Mouse (Mus musculus) megakaryocyte, embryonic 14.5 days (primary cell): Measurements from ENCODE around the gene Polk. TPM values are rescaled to one million over a fixed set of nuclear protein-coding genes. Genes with fewer than 3 reads are reported as not detected.

ENCODE experiments used
- H3K27me3 ChIP-seq: replicated peaks from 2 replicates; pipeline ENCODE3; 2012; ENCODE audit warnings: inconsistent platforms
- H3K36me3 ChIP-seq: replicated peaks from 2 replicates; pipeline ENCODE3; 2012; ENCODE audit warnings: low read length, inconsistent platforms, mixed read lengths
- H3K4me1 ChIP-seq: 2 replicates; pipeline ENCODE4 v1.6.1; 2012; ENCODE audit warnings: inconsistent platforms
- H3K4me3 ChIP-seq: replicated peaks from 2 replicates; pipeline ENCODE3; 2012; ENCODE audit warnings: moderate library complexity, mild to moderate bottlenecking, inconsistent platforms
- H3K9me3 ChIP-seq: 2 replicates; pipeline ENCODE4 v1.6.1; 2012; ENCODE audit warnings: inconsistent platforms
- FLI1 ChIP-seq: IDR thresholded peaks from 2 replicates; pipeline ENCODE4 v1.6.1; 2012; ENCODE audit warnings: low read length, inconsistent platforms, mixed read lengths
- GATA1 ChIP-seq: IDR thresholded peaks from 3 replicates; pipeline ENCODE4 v1.6.1; 2012; ENCODE audit warnings: mixed read lengths, low read length, inconsistent platforms, borderline replicate concordance
- polyA plus RNA-seq: library from polyadenylated mRNA; stranded (reverse); fragments of >175 nt; gene quantifications from 2 replicates; pipeline ENCODE4 v1.2.3, GENCODE M21; 2012; ENCODE audit warnings: low replicate concordance; ENCODE audit not compliant: insufficient read depth

The Polk gene
- polyA plus RNA-seq, 1 experiment: 0.57 TPM

- Histone ChIP-seq H3K4me3 (peak overlapping the region; percentile 65), H3K9me3 (no peaks in the 10 kb centered on the region), H3K27me3 (no peaks in the 10 kb centered on the region), H3K36me3 (peaks cover 76% of the 10 kb centered on the region), H3K4me1 (peaks cover 84% of the 10 kb centered on the region)
- TF ChIP-seq GATA1 (no peak), FLI1 (no peak)
Measured at GRCm38 (mm10) chr13:96511893-96512292, 30.5 kb downstream of the Polk start.

- Histone ChIP-seq H3K4me1 (peaks cover 84% of the 10 kb centered on the region), H3K27me3 (no peaks in the 10 kb centered on the region), H3K9me3 (no peaks in the 10 kb centered on the region), H3K36me3 (peaks cover 75% of the 10 kb centered on the region), H3K4me3 (peak overlapping the region; percentile 87)
- TF ChIP-seq GATA1: no peak
- TF ChIP-seq FLI1: no peak
Measured at GRCm38 (mm10) chr13:96511262-96511661, 31.1 kb downstream of the Polk start.

GRCm38 (mm10) chr13:96510635-96511034, 31.7 kb downstream of the Polk start:
- H3K4me3 ChIP-seq: peak overlapping the region; percentile 87
- peaks cover 84% of the 10 kb centered on the region for H3K4me1 ChIP-seq
- peaks cover 76% of the 10 kb centered on the region for H3K36me3 ChIP-seq

GRCm38 (mm10) chr13:96507541-96507940, 34.8 kb downstream of the Polk start:
- H3K36me3 ChIP-seq: peaks cover 67% of the 10 kb centered on the region
- no peak overlapping the region for H3K4me3 ChIP-seq
- H3K4me1 ChIP-seq: peaks cover 65% of the 10 kb centered on the region
- TF ChIP-seq GATA1 (no peak), FLI1 (no peak)
- no peaks in the 10 kb centered on the region for H3K27me3 ChIP-seq
- no peaks in the 10 kb centered on the region for H3K9me3 ChIP-seq

More at GRCm38 (mm10) chr13:96510635-96511034, 31.7 kb downstream of the Polk start:
- H3K27me3 ChIP-seq: no peaks in the 10 kb centered on the region
- no peaks in the 10 kb centered on the region for H3K9me3 ChIP-seq
- no peak for TF ChIP-seq FLI1

- Histone ChIP-seq H3K36me3 (peaks cover 72% of the 10 kb centered on the region), H3K4me3 (peak overlapping the region; percentile 20), H3K4me1 (peaks cover 55% of the 10 kb centered on the region), H3K27me3 (no peaks in the 10 kb centered on the region), H3K9me3 (no peaks in the 10 kb centered on the region)
- TF ChIP-seq GATA1: no peak
- TF ChIP-seq FLI1: no peak
Measured at GRCm38 (mm10) chr13:96506313-96506712, 36.1 kb downstream of the Polk start.

- no peaks in the 10 kb centered on the region for H3K27me3 ChIP-seq
- no peak overlapping the region for H3K4me3 ChIP-seq
- H3K36me3 ChIP-seq: peaks cover 78% of the 10 kb centered on the region
- no peaks in the 10 kb centered on the region for H3K9me3 ChIP-seq
- TF ChIP-seq GATA1 (no peak), FLI1 (no peak)
- H3K4me1 ChIP-seq: peaks cover 48% of the 10 kb centered on the region
Measured at GRCm38 (mm10) chr13:96505661-96506060, 36.7 kb downstream of the Polk start.

GRCm38 (mm10) chr13:96499891-96500290, 42.5 kb downstream of the Polk start:
- Histone ChIP-seq H3K36me3 (peaks cover 81% of the 10 kb centered on the region), H3K9me3 (no peaks in the 10 kb centered on the region), H3K27me3 (no peaks in the 10 kb centered on the region), H3K4me3 (no peak overlapping the region), H3K4me1 (peaks cover 5% of the 10 kb centered on the region; the same call in 1 of the 2 replicates)
- TF ChIP-seq GATA1: no peak
- no peak for TF ChIP-seq FLI1

GRCm38 (mm10) chr13:96496630-96497029, 45.7 kb downstream of the Polk start:
- H3K4me3 ChIP-seq: no peak overlapping the region
- no peaks in the 10 kb centered on the region for H3K27me3 ChIP-seq
- H3K9me3 ChIP-seq: no peaks in the 10 kb centered on the region
- H3K36me3 ChIP-seq: peaks cover 81% of the 10 kb centered on the region
- H3K4me1 ChIP-seq: peaks cover 5% of the 10 kb centered on the region; the same call in 1 of the 2 replicates
- TF ChIP-seq FLI1: no peak
- no peak for TF ChIP-seq GATA1

GRCm38 (mm10) chr13:96490433-96490832, 51.9 kb downstream of the Polk start, which contains the start of gene Gm17622:
Gm17622 (plus strand) TSS chr13:96490733.
- H3K4me1 ChIP-seq: peaks cover 11% of the 10 kb centered on the region
- H3K4me3 ChIP-seq: no peak within 1 kb of the TSS
- no peaks in the 10 kb centered on the region for H3K27me3 ChIP-seq
- H3K36me3 ChIP-seq: peaks cover 89% of the 10 kb centered on the region
- 0 out of 2 replicates have a peak, but pooled peaks cover 4% of the 10 kb centered on the region for H3K9me3 ChIP-seq
- TF ChIP-seq GATA1 (no peak), FLI1 (no peak)

- Histone ChIP-seq H3K27me3 (no peaks in the 10 kb centered on the region), H3K4me1 (peaks cover 15% of the 10 kb centered on the region), H3K9me3 (0 out of 2 replicates have a peak, but pooled peaks cover 7% of the 10 kb centered on the region), H3K36me3 (peaks cover 94% of the 10 kb centered on the region), H3K4me3 (no peak overlapping the region)
- TF ChIP-seq GATA1 (no peak), FLI1 (no peak)
Measured at GRCm38 (mm10) chr13:96487968-96488367, 54.4 kb downstream of the Polk start.
